Mouse (Mus musculus) olfactory bulb, adult 2 months (tissue): ENCODE measurements around the gene Pde8b.

ENCODE experiments used
- CTCF ChIP-seq: fragments of 200-500 bp; IDR thresholded peaks from 2 replicates; pipeline ENCODE4 v1.5.1; 2012; ENCODE audit warnings: low read depth, mild to moderate bottlenecking, low read length, moderate library complexity; ENCODE audit not compliant: insufficient read depth
- POLR2A ChIP-seq: fragments of 200-500 bp; IDR thresholded peaks from 2 replicates; pipeline ENCODE4 v1.6.1; 2012; ENCODE audit warnings: mild to moderate bottlenecking, low read depth, low read length, moderate library complexity; ENCODE audit not compliant: insufficient read depth

DNA sequence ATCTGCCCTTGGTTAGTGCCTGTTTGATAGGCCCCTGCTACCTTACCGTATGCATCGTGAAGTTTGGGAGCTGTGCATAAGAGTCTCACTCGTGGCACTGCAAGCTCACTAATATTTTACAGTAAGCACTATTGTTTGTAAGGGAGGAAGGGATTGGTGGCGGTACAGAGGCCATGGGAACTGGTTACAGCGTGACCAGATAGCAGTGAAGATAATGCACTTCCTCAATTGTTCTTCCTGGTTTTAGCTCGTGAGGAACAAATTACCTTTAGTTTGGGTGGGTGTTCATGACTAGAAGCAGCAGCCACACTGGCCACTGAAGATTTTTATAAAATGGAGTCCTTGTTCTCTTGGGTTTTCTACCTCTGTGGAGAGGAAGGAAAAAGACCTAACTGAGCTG, 230.8 kb downstream of the Pde8b start:
- TF ChIP-seq CTCF: no peak
- no peak for TF ChIP-seq POLR2A
